Mouse (Mus musculus) liver, postnatal 0 days (tissue): ENCODE results near the gene Phactr4. TPM values are rescaled to one million over a fixed set of nuclear protein-coding genes. Genes with fewer than 3 reads are reported as not detected.

Experiments
- ATAC-seq: fragments of 200-750 bp; cut with Nextera tagmentation; 2 replicates; pipeline ENCODE4 v1.8.0; 2017; ENCODE audit warnings: mild to moderate bottlenecking, moderate library complexity
- DNase-seq: peaks from one replicate; pipeline ENCODE4 v3.0.0-alpha.2; 2016
- H3K27ac ChIP-seq: fragments of 300-500 bp; sonication (generic); 2 replicates; pipeline ENCODE4 v1.5.1; 2014; ENCODE audit warnings: antibody characterized with exemption, moderate library complexity, mild to moderate bottlenecking, low read depth
- H3K27me3 ChIP-seq: fragments of 300-500 bp; sonication (generic); 2 replicates; pipeline ENCODE4 v1.6.1; 2014; ENCODE audit warnings: low read length, control low read depth, mixed read lengths; ENCODE audit not compliant: insufficient read depth
- H3K36me3 ChIP-seq: fragments of 300-500 bp; sonication (generic); replicated peaks from 2 replicates; pipeline ENCODE4 v1.6.1; 2014; ENCODE audit warnings: mild to moderate bottlenecking, control low read depth, low read length, moderate library complexity, mixed read lengths; ENCODE audit not compliant: insufficient read depth
- H3K4me1 ChIP-seq: fragments of 300-500 bp; sonication (generic); 2 replicates; pipeline ENCODE4 v1.6.1; 2014; ENCODE audit warnings: antibody characterized with exemption, mild to moderate bottlenecking, control low read depth; ENCODE audit not compliant: insufficient read depth
- H3K4me2 ChIP-seq: fragments of 300-500 bp; sonication (generic); 2 replicates; pipeline ENCODE4 v1.6.1; 2014; ENCODE audit warnings: low read depth, mild to moderate bottlenecking, low read length, moderate library complexity, mixed read lengths
- H3K4me3 ChIP-seq: fragments of 300-500 bp; sonication (generic); 2 replicates; pipeline ENCODE4 v1.5.1; 2014; ENCODE audit warnings: low read depth, low read length
- H3K9ac ChIP-seq: fragments of 300-500 bp; sonication (generic); replicated peaks from 2 replicates; pipeline ENCODE4 v1.6.1; 2014; ENCODE audit warnings: mild to moderate bottlenecking, moderate library complexity
- H3K9me3 ChIP-seq: fragments of 300-500 bp; sonication (generic); 2 replicates; pipeline ENCODE4 v1.6.1; 2016; ENCODE audit warnings: mild to moderate bottlenecking, control low read depth, low read length, mixed read lengths
- CTCF ChIP-seq: sonication (generic); IDR thresholded peaks from 2 replicates; pipeline ENCODE4 v1.5.1; 2016; ENCODE audit warnings: antibody characterized with exemption, low read depth
- EP300 ChIP-seq: IDR thresholded peaks from 2 replicates; pipeline ENCODE4 v1.6.1; 2016; ENCODE audit warnings: antibody characterized with exemption, low read depth, mild to moderate bottlenecking
- WGBS: fragments of 180-500 bp; shearing (Covaris S2); extraction: QIAGEN DNeasy Blood & Tissue Kit; methylation state at CpG from one replicate; pipeline ENCODE4 v1.1.7; 2014; ENCODE audit not compliant: insufficient replicate concordance; 5-methylcytosine and 5-hydroxymethylcytosine counted together
- polyA plus RNA-seq: library from polyadenylated mRNA; unstranded; fragments of >200 nt; fragmentation: Nextera tagmentation; extraction: Ambion mirVana; gene quantifications from 2 replicates; pipeline ENCODE4 v1.2.1, GENCODE M21; 2015

Gene Phactr4
- polyA plus RNA-seq, 1 experiment from 2014 or later = 7.7 TPM

DNA sequence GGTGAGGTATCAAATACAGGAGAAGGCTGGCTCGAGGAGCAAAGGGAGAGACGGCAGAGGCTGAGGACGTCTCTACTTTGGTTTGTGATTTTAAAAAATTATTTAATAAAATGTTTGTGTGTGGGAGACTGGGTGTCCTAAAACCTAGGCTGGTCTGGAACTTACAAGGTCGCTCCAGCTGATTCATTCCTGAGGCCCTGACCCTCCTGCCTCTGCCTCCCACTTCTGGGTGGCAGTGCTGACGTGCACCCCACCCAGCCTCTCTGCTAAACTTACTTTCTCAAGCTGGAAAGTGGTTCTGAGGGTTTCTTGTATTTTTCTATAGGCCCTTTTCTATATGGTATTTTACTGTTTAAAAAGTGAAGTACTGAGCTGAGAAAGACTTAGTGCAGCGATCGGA lies 26.0 kb downstream of the Phactr4 start:
- peaks cover 11% of the 10 kb centered on the region for H3K4me1 ChIP-seq
- DNase-seq = no peak

DNA sequence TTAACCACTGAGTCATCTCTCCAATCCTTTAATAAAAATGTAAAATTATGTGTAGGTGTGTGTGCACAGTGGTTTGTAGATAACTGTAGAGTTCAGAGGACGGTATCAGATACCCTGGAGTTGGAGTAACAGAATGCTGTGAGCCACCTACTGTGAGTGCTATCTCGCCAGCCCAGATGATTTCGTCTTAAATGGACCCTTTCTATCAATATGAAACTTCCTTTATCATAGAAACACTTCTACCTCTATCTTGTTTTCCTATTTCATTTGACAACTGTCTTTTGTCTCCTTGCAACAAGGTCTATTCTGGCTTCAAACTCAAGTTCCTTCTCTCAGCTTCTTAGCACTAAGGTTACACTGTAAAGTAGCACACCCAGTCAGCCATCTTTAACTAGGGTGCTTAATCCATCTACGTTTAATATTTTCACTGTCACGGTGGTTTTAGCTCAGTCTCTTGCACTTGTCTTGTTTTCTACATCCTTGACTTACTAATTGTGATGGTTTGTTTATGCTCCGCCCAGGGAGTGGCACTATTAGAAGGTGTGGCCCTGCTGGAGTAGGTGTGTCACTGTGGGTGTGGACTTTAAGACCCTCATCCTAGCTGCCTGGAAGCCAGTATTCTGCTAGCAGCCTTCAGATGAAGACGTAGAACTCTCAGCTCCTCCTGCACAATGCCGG lies 31.1 kb downstream of the Phactr4 start:
- Histone ChIP-seq H3K4me1 (peaks cover 13% of the 10 kb centered on the region), H3K36me3 (peaks cover under 1% of the 10 kb centered on the region; the same call in 1 of the 2 replicates), H3K9ac (no peak overlapping the region), H3K4me3 (no peak overlapping the region), H3K4me2 (peak overlapping the region; percentile 24; the same call in 1 of the 2 replicates), H3K27me3 (no peaks in the 10 kb centered on the region), H3K27ac (peak overlapping the region; percentile 30), H3K9me3 (no peaks in the 10 kb centered on the region)
- TF ChIP-seq CTCF = no peak
- TF ChIP-seq EP300 = peak; percentile 92
- WGBS = 70% methylated on average over 8 of the region's 8 CpGs
- DNase-seq = no peak
- peak; percentile 91 for ATAC-seq

More for the DNA sequence above, 26.0 kb downstream of the Phactr4 start:
- WGBS = 80% methylated on average over 7 of the region's 7 CpGs
- TF ChIP-seq EP300 (no peak), CTCF (no peak)
- Histone ChIP-seq H3K27ac (no peak overlapping the region), H3K4me2 (peak overlapping the region; percentile 58), H3K9ac (0 out of 2 replicates have a peak overlapping the region, but pooled peaks have one; percentile 0), H3K36me3 (no peaks in the 10 kb centered on the region), H3K4me3 (peak overlapping the region; percentile 49; the same call in 1 of the 2 replicates), H3K9me3 (no peaks in the 10 kb centered on the region), H3K27me3 (no peaks in the 10 kb centered on the region)
- ATAC-seq = no peak

DNA sequence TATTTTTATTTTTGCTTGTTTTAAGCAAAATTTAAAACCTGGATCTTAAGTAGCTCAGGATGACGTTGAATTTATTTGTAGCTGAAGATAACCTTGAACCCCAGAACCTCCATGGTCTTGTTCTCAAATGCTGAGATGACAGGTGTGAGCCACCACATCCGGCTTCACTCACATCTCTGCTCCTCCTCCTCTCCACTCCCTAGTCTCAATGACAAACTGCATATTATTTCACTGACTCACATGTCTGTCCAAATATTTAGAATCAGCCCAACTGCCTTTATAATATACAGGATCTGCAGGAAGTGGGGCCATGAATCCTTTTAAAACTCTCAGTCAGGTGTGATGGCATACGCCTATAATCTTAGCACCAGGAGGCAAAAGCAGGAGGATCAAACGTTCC lies 33.0 kb downstream of the Phactr4 start:
- Histone ChIP-seq H3K4me3 (no peak overlapping the region), H3K36me3 (peaks cover 9% of the 10 kb centered on the region), H3K27me3 (no peaks in the 10 kb centered on the region), H3K9ac (no peak overlapping the region), H3K9me3 (no peaks in the 10 kb centered on the region), H3K4me1 (peaks cover 13% of the 10 kb centered on the region; the same call in 1 of the 2 replicates), H3K27ac (no peak overlapping the region), H3K4me2 (no peak overlapping the region)
- TF ChIP-seq CTCF = no peak
- TF ChIP-seq EP300 = no peak
- 81% methylated on average over 4 of the region's 4 CpGs for WGBS
- no peak for ATAC-seq
- no peak for DNase-seq

DNA sequence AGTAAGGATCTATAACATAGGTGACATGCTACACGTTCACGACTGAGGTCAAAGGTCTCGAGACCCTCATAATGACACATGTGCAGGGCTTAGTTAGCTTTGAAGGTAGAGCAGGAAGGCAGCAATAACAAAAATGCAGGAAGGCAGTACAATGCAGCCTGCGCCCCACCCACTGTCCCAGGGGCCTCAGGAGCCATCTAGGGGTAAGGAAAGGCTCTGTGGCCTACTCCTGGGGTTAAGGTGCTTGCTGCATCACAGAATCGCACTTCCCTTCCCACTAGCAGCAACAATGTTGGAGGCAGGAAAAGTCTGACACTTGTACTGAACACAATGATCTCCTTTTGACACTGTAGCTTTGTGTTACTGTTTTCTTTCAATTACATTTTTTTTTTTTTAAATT lies 34.7 kb downstream of the Phactr4 start:
- TF ChIP-seq EP300 (no peak), CTCF (no peak)
- ATAC-seq (no peak), DNase-seq (no peak)
- Histone ChIP-seq H3K9ac (0 out of 2 replicates have a peak overlapping the region, but pooled peaks have one; percentile 16), H3K36me3 (peaks cover 9% of the 10 kb centered on the region), H3K27me3 (no peaks in the 10 kb centered on the region), H3K4me2 (no peak overlapping the region), H3K4me3 (no peak overlapping the region), H3K4me1 (peaks cover 13% of the 10 kb centered on the region; the same call in 1 of the 2 replicates), H3K27ac (no peak overlapping the region), H3K9me3 (no peaks in the 10 kb centered on the region)
- WGBS = 76% methylated on average over 5 of the region's 5 CpGs

DNA sequence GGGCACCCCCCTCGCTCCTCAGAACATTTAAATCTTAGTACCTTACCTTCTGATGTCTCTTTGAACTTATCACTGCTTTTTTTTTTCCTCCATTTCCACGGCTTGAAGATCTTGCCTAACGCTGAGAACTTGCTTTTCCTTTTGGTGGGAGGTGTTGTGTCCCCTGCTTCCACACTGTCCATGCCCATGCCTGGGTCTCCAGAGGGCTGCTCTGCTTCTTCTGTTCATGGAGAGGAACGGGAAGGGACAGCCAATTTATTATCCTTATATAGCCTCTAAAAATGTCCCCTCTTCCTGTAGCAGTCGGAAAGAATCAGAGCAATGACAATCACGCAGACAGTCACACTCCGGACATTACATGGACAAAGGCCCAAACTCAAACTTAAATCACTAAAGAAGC lies 35.4 kb downstream of the Phactr4 start:
- Histone ChIP-seq H3K9ac (no peak overlapping the region), H3K27me3 (no peaks in the 10 kb centered on the region), H3K27ac (no peak overlapping the region), H3K36me3 (peaks cover 9% of the 10 kb centered on the region), H3K4me3 (no peak overlapping the region), H3K4me1 (peaks cover 13% of the 10 kb centered on the region; the same call in 1 of the 2 replicates), H3K9me3 (no peaks in the 10 kb centered on the region), H3K4me2 (no peak overlapping the region)
- ATAC-seq (no peak), DNase-seq (no peak)
- TF ChIP-seq CTCF (no peak), EP300 (no peak)
- WGBS = 88% methylated on average over 7 of the region's 7 CpGs

DNA sequence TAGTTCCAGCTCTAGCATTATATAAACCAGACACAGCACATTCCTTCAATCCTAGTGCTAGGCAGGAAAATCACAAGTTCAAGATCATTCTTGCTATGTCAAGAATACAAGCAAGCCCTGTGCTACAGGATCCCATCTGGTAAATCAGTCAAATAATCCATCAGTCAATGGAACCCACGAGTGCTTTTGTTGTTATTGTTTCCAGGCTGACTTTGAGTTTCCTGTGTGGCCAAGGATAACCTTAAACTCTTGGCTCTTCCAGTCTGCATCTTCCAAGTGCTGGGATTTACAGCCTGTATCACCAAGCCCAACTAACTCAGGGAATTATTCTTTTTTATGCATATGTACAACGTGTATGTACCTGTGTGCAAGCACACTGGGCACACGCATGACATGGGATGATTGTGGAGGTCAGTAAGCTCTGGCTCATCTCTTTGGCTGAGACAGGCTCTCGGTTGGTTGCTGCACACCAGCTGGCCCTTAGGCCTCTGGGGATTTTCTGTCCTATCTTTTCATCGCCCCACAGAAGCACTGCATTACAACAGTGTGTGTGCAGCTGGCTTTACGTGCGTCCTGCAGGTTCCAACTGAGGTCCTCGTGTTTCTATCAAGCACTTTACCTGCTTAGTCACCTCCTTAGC lies 36.4 kb downstream of the Phactr4 start:
- TF ChIP-seq EP300 (no peak), CTCF (no peak)
- DNase-seq (no peak), ATAC-seq (no peak)
- Histone ChIP-seq H3K27ac (no peak overlapping the region), H3K36me3 (peaks cover 9% of the 10 kb centered on the region), H3K4me3 (no peak overlapping the region), H3K27me3 (no peaks in the 10 kb centered on the region), H3K4me1 (peaks cover 13% of the 10 kb centered on the region; the same call in 1 of the 2 replicates), H3K9me3 (no peaks in the 10 kb centered on the region), H3K4me2 (no peak overlapping the region), H3K9ac (no peak overlapping the region)
- 88% methylated on average over 8 of the region's 8 CpGs for WGBS
